Mouse (Mus musculus): Measurements from ENCODE around the gene Catsper1. TPM values are rescaled to one million over a fixed set of nuclear protein-coding genes. Genes with fewer than 3 reads are reported as not detected.
A peak's percentile ranks its signal among the peaks of the same experiment; 100 is the strongest.

The Catsper1 gene
- polyA plus RNA-seq, 1 experiment: not detected

DNA sequence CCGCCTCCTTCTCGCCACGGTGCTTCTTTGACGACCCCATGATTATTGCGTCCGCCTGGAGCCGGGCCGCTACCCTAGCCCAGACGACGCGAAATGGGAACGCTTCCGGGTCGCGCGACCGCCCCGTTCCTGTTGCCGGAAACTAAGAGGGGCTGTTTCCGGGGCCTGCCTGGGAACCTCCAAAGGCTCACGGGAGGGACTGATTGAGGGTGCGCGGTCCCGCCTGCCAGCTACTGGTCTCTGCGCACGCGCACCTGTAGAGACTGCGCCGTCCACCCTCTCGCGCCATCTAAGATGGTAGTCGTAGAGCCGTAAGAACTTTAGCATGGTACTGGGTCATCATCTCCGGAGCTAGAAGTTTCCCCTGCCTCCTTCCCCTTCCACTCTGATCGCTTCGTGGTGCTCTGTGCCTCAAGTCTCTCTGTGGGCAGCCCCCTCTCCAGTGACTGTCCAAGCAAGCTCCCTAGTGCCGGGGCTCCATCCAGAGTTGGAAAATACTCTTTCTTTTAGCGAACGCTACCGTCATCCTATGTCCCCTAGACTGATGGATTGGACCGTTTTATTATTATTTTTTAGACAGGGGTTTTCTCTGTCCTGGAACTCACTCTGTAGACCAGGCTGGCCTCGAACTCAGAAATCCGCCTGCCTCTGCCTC, 53.2 kb downstream of the Catsper1 start, which contains the start of gene Sart1:
TSS of gene Sart1 (minus strand) at position 116 of the 655 bp plus-strand sequence.
- H3K27me3 ChIP-seq (ENCODE audit: control insufficient read depth, insufficient read depth, low read length): no peaks in the 10 kb centered on the region
- TF ChIP-seq CTCF (IDR thresholded peaks at IDR 0.05; ENCODE audit: borderline replicate concordance, control insufficient read depth, extremely low read depth, insufficient read depth, low read length, poor library complexity) (0 out of 2 replicates have a peak, but pooled peaks have one; percentile 26), POLR2A (IDR thresholded peaks at IDR 0.05; ENCODE audit: control insufficient read depth, extremely low read depth, insufficient read depth, low read length, poor library complexity) (peak; percentile 95)
- H3K4me3 ChIP-seq (ENCODE audit: control insufficient read depth, insufficient read depth, low read length): peak within 1 kb of the TSS; percentile 88
- under 1% methylated on average over 43 of the region's 43 CpGs for WGBS
- peaks cover 11% of the 10 kb centered on the region for H3K36me3 ChIP-seq (ENCODE audit: control insufficient read depth, insufficient read depth, low read length)
- peak; percentile 94 for DNase-seq
- peak within 1 kb of the TSS; percentile 94 for H3K27ac ChIP-seq (ENCODE audit: control insufficient read depth, insufficient read depth, low read length)
- peaks cover 19% of the 10 kb centered on the region for H3K4me1 ChIP-seq (replicated peaks; ENCODE audit: control insufficient read depth, insufficient read depth, low read length)

DNA sequence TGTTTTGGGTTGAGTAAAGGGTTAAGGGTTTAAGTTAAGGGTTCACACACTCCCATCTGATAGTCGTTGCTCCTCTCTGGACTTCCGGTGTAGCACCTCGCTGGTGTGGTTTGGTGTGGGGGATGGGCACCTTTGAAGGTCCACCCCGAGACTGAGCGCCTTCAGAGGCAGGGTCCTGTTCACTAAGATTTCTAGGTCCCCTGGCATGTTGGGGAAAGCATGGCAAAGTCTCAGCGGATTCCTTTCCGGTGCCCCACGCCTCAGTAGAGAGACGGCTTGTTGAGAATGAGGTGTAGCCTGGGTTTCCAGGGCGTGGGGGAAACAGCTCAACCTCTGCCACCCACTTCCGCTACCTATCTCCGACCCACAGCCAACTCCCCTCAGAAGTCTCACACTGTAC, 54.1 kb downstream of the Catsper1 start:
- Histone ChIP-seq H3K36me3 (ENCODE audit: control insufficient read depth, insufficient read depth, low read length) (peaks cover 2% of the 10 kb centered on the region; the same call in 1 of the 2 replicates), H3K4me1 (replicated peaks; ENCODE audit: control insufficient read depth, insufficient read depth, low read length) (peaks cover 19% of the 10 kb centered on the region), H3K4me3 (ENCODE audit: control insufficient read depth, insufficient read depth, low read length) (peak overlapping the region; percentile 56), H3K27me3 (ENCODE audit: control insufficient read depth, insufficient read depth, low read length) (no peaks in the 10 kb centered on the region), H3K27ac (ENCODE audit: control insufficient read depth, insufficient read depth, low read length) (peak overlapping the region; percentile 94)
- 2% methylated on average over 12 of the region's 12 CpGs for WGBS
- TF ChIP-seq CTCF (IDR thresholded peaks at IDR 0.05; ENCODE audit: borderline replicate concordance, control insufficient read depth, extremely low read depth, insufficient read depth, low read length, poor library complexity): 0 out of 2 replicates have a peak, but pooled peaks have one; percentile 10
- TF ChIP-seq POLR2A (IDR thresholded peaks at IDR 0.05; ENCODE audit: control insufficient read depth, extremely low read depth, insufficient read depth, low read length, poor library complexity): peak; percentile 71; the same call in 1 of the 2 replicates
- DNase-seq: peak; percentile 82

DNA sequence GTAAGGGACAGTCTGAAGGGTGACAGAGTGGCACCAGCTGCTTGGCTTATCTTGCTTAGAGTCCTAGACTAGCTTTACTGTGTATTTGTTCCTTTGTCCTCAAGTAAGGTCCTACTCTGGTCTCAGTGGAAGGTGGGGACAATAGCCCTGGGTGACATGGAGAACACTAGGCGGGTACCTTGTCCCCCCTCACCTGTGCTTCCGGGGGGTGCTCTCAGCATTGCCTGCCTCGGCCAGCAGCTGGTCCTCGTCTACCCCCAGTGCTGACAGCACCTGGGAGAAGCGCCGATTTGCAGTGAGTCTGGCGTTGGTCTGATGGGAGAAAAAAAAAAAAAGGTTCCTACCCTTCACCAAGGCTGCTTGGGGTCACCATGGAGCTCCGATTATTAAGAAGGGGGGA, 54.9 kb downstream of the Catsper1 start:
- peaks cover 19% of the 10 kb centered on the region for H3K4me1 ChIP-seq (replicated peaks; ENCODE audit: control insufficient read depth, insufficient read depth, low read length)
- WGBS: 48% methylated on average over 8 of the region's 8 CpGs
- H3K27ac ChIP-seq (ENCODE audit: control insufficient read depth, insufficient read depth, low read length): peak overlapping the region; percentile 94
- peak overlapping the region; percentile 0; the same call in 1 of the 2 replicates for H3K4me3 ChIP-seq (ENCODE audit: control insufficient read depth, insufficient read depth, low read length)
- no peak for TF ChIP-seq CTCF (IDR thresholded peaks at IDR 0.05; ENCODE audit: borderline replicate concordance, control insufficient read depth, extremely low read depth, insufficient read depth, low read length, poor library complexity)
- no peak for TF ChIP-seq POLR2A (IDR thresholded peaks at IDR 0.05; ENCODE audit: control insufficient read depth, extremely low read depth, insufficient read depth, low read length, poor library complexity)
- H3K36me3 ChIP-seq (ENCODE audit: control insufficient read depth, insufficient read depth, low read length): no peaks in the 10 kb centered on the region
- peak; percentile 43 for DNase-seq
- H3K27me3 ChIP-seq (ENCODE audit: control insufficient read depth, insufficient read depth, low read length): no peaks in the 10 kb centered on the region

DNA sequence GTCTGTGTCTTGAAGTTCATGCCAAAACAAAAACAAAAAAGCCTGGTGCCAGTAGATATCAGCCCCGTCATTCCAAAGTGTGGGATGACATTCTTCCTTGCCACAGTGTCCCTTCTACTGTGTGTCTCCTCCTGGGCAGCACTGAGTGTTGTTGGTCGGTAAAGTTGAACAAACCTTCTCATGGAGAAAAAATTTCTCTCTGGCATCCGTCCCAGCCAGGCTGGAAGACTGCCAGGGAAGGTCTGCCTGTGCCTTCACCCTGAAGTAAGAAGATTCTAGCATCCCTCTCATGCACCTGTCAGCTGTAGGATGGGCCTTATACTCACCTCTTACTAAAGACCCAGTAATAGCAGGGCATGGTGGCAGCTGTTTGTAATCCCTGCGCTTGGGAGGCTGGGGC, 57.4 kb downstream of the Catsper1 start:
- no peak for DNase-seq
- no peak overlapping the region for H3K27ac ChIP-seq (ENCODE audit: control insufficient read depth, insufficient read depth, low read length)
- H3K36me3 ChIP-seq (ENCODE audit: control insufficient read depth, insufficient read depth, low read length): no peaks in the 10 kb centered on the region
- H3K4me1 ChIP-seq (replicated peaks; ENCODE audit: control insufficient read depth, insufficient read depth, low read length): peaks cover 15% of the 10 kb centered on the region
- H3K4me3 ChIP-seq (ENCODE audit: control insufficient read depth, insufficient read depth, low read length): no peak overlapping the region
- TF ChIP-seq CTCF (IDR thresholded peaks at IDR 0.05; ENCODE audit: borderline replicate concordance, control insufficient read depth, extremely low read depth, insufficient read depth, low read length, poor library complexity) (no peak), POLR2A (IDR thresholded peaks at IDR 0.05; ENCODE audit: control insufficient read depth, extremely low read depth, insufficient read depth, low read length, poor library complexity) (no peak)
- 74% methylated on average over 4 of the region's 4 CpGs for WGBS
- H3K27me3 ChIP-seq (ENCODE audit: control insufficient read depth, insufficient read depth, low read length): no peaks in the 10 kb centered on the region

Other genes with a start within 250 kb of the Catsper1 start
- gene Yif1a, start 247.2 kb upstream of the Catsper1 start, polyA plus RNA-seq (2012; rRNA removed): 121 and 137 TPM in 2 replicates
- 3.7 and 4.9 TPM in 2 replicates for gene Cnih2, start 237.2 kb upstream of the Catsper1 start, polyA plus RNA-seq (2012; rRNA removed)
- 296 and 317 TPM in 2 replicates for gene Rab1b, start 228.7 kb upstream of the Catsper1 start, polyA plus RNA-seq (2012; rRNA removed)
- 48.0 and 54.9 TPM in 2 replicates for gene Klc2, start 217.2 kb upstream of the Catsper1 start, polyA plus RNA-seq (2012; rRNA removed)
- 58.9 and 64.9 TPM in 2 replicates for gene Pacs1, start 62.6 kb upstream of the Catsper1 start, polyA plus RNA-seq (2012; rRNA removed)
- gene Sf3b2, start 40.3 kb upstream of the Catsper1 start, polyA plus RNA-seq (2012; rRNA removed): 213 and 250 TPM in 2 replicates
- gene Gal3st3, start 37.4 kb upstream of the Catsper1 start, polyA plus RNA-seq (2012; rRNA removed): 4.8 and 6.3 TPM in 2 replicates
- gene Cst6, start 13.8 kb downstream of the Catsper1 start, polyA plus RNA-seq (2012; rRNA removed): 60.2 and 101 TPM in 2 replicates
- 50.0 and 51.3 TPM in 2 replicates for gene Eif1ad, start 31.0 kb downstream of the Catsper1 start, polyA plus RNA-seq (2012; rRNA removed)
- 294 and 314 TPM in 2 replicates for gene Banf1, start 31.4 kb downstream of the Catsper1 start, polyA plus RNA-seq (2012; rRNA removed)
- gene Sart1, start 53.0 kb downstream of the Catsper1 start, polyA plus RNA-seq (2012; rRNA removed): 41.6 and 48.9 TPM in 2 replicates
- 0.14 and 0.59 TPM in 2 replicates for gene Tsga10ip, start 66.8 kb downstream of the Catsper1 start, polyA plus RNA-seq (2012; rRNA removed)
- gene Drap1, start 89.2 kb downstream of the Catsper1 start, polyA plus RNA-seq (2012; rRNA removed): 112 and 133 TPM in 2 replicates
- gene AI837181, start 89.4 kb downstream of the Catsper1 start, polyA plus RNA-seq (2012; rRNA removed): 145 and 149 TPM in 2 replicates
- 0.16 TPM in 1 of 2 replicates, not detected in the other for gene Fosl1, start 111.8 kb downstream of the Catsper1 start, polyA plus RNA-seq (2012; rRNA removed)
- gene Ccdc85b, start 122.2 kb downstream of the Catsper1 start, polyA plus RNA-seq (2012; rRNA removed): 8.1 and 8.2 TPM in 2 replicates
- 142 and 157 TPM in 2 replicates for gene Fibp, start 124.9 kb downstream of the Catsper1 start, polyA plus RNA-seq (2012; rRNA removed)
- 49.1 and 54.3 TPM in 2 replicates for gene Ctsw, start 132.8 kb downstream of the Catsper1 start, polyA plus RNA-seq (2012; rRNA removed)
- 17.3 and 21.6 TPM in 2 replicates for gene Efemp2, start 138.2 kb downstream of the Catsper1 start, polyA plus RNA-seq (2012; rRNA removed)
- 127 and 149 TPM in 2 replicates for gene Mus81, start 152.7 kb downstream of the Catsper1 start, polyA plus RNA-seq (2012; rRNA removed)
- 1,557 and 1,580 TPM in 2 replicates for gene Cfl1, start 154.7 kb downstream of the Catsper1 start, polyA plus RNA-seq (2012; rRNA removed)
- gene 1700020D05Rik, start 168.0 kb downstream of the Catsper1 start, polyA plus RNA-seq (2012; rRNA removed): 3.3 and 3.5 TPM in 2 replicates
- gene Snx32, start 174.8 kb downstream of the Catsper1 start, polyA plus RNA-seq (2012; rRNA removed): 20.0 and 22.6 TPM in 2 replicates
- gene Ovol1, start 224.9 kb downstream of the Catsper1 start, polyA plus RNA-seq (2012; rRNA removed): 1.4 and 1.9 TPM in 2 replicates
- gene Ap5b1, start 232.3 kb downstream of the Catsper1 start, polyA plus RNA-seq (2012; rRNA removed): 35.0 and 38.9 TPM in 2 replicates

All from thymus, adult 2 months (tissue).